Mouse (Mus musculus) gastrocnemius, postnatal 14 days (tissue): ENCODE data around the gene Slc30a7. TPM values are rescaled to one million over a fixed set of nuclear protein-coding genes. Genes with fewer than 3 reads are reported as not detected.

ENCODE experiments used
- DNase-seq: peaks from one replicate; pipeline ENCODE4 v3.0.0; 2021; ENCODE audit warnings: mixed read lengths
- intact Hi-C: fragments of 180-260 bp; cut with DNase I; formaldehyde crosslinking; loops from one replicate; pipeline ENCODE4 v1.15.1; 2025; ENCODE audit warnings: low total_unique reads
- total RNA-seq, 2 experiments: library from RNA; stranded (reverse); gene quantifications; 2 replicates each; pipeline ENCODE4 v1.2.3; 2021

Slc30a7 gene
- total RNA-seq, 2 experiments from 2014 or later = 11.0 to 11.2 TPM

- no peak for DNase-seq
- intact Hi-C loops = no loop called here
Observed at GRCm38 (mm10) chr3:115996929-115997328, 10.3 kb downstream of the Slc30a7 start.

GRCm38 (mm10) chr3:115993025-115993424 is 14.2 kb downstream of the Slc30a7 start:
- no peak for DNase-seq

GRCm38 (mm10) chr3:115992588-115992987 is 14.6 kb downstream of the Slc30a7 start:
- intact Hi-C loops = no loop called here
- no peak for DNase-seq

More at GRCm38 (mm10) chr3:115993025-115993424, 14.2 kb downstream of the Slc30a7 start:
- intact Hi-C loops = no loop called here

GRCm38 (mm10) chr3:115992103-115992502 is 15.1 kb downstream of the Slc30a7 start:
- no peak for DNase-seq
- intact Hi-C loops = no loop called here

- intact Hi-C loops = no loop called here
- DNase-seq = peak; percentile 16
Observed at GRCm38 (mm10) chr3:115985183-115985892, 21.9 kb downstream of the Slc30a7 start.

GRCm38 (mm10) chr3:115984653-115985052 is 22.6 kb downstream of the Slc30a7 start:
- DNase-seq = no peak
- intact Hi-C loops = no loop called here

GRCm38 (mm10) chr3:115983217-115983616 is 24.0 kb downstream of the Slc30a7 start:
- intact Hi-C loops = no loop called here
- no peak for DNase-seq

GRCm38 (mm10) chr3:115979000-115979399 is 28.2 kb downstream of the Slc30a7 start:
- intact Hi-C loops = loop anchor here (5.0 to 10.0 kb wide), 3 partner anchors 42 to 317 kb away; partner anchors contain the start of gene S1pr1
- no peak for DNase-seq

GRCm38 (mm10) chr3:115974995-115975394 is 32.2 kb downstream of the Slc30a7 start:
- DNase-seq = no peak
- intact Hi-C loops = loop anchor here (5.0 to 10.0 kb wide), 3 partner anchors 38 to 313 kb away; partner anchors contain the start of gene S1pr1

GRCm38 (mm10) chr3:115974228-115974627 is 33.0 kb downstream of the Slc30a7 start:
- intact Hi-C loops = loop anchor here (10.0 kb wide), 1 partner anchor 259 kb away; the partner anchor contains the start of gene S1pr1
- DNase-seq = no peak

GRCm38 (mm10) chr3:115971891-115972646 is 35.1 kb downstream of the Slc30a7 start:
- no peak for DNase-seq
- intact Hi-C loops = loop anchor here (10.0 kb wide), 1 partner anchor 257 kb away; the partner anchor contains the start of gene S1pr1

GRCm38 (mm10) chr3:115971045-115971785 is 36.0 kb downstream of the Slc30a7 start:
- intact Hi-C loops = loop anchor here (10.0 kb wide), 1 partner anchor 256 kb away; the partner anchor contains the start of gene S1pr1

GRCm38 (mm10) chr3:115968745-115969530 is 38.3 kb downstream of the Slc30a7 start:
- DNase-seq = peak; percentile 74
- intact Hi-C loops = no loop called here

More at GRCm38 (mm10) chr3:115971045-115971785, 36.0 kb downstream of the Slc30a7 start:
- no peak for DNase-seq

GRCm38 (mm10) chr3:115964071-115964470 is 43.1 kb downstream of the Slc30a7 start:
- DNase-seq = no peak
- intact Hi-C loops = no loop called here

- intact Hi-C loops = no loop called here
- no peak for DNase-seq
Observed at GRCm38 (mm10) chr3:115963597-115963996, 43.6 kb downstream of the Slc30a7 start.

GRCm38 (mm10) chr3:115962028-115962415 is 45.2 kb downstream of the Slc30a7 start:
- no peak for DNase-seq
- intact Hi-C loops = no loop called here

GRCm38 (mm10) chr3:115961311-115962027 is 45.7 kb downstream of the Slc30a7 start:
- DNase-seq = no peak
- intact Hi-C loops = no loop called here

GRCm38 (mm10) chr3:115957223-115957622 is 50.0 kb downstream of the Slc30a7 start:
- DNase-seq = no peak
- intact Hi-C loops = no loop called here
